Mouse (Mus musculus) B cell, adult 2 months (primary cell): ENCODE results near the gene Eef1g.

Experiments
- DNase-seq, 2 experiments: peaks; one replicate each; pipeline ENCODE4 v3.0.0; 2022

Eef1g gene

DNA sequence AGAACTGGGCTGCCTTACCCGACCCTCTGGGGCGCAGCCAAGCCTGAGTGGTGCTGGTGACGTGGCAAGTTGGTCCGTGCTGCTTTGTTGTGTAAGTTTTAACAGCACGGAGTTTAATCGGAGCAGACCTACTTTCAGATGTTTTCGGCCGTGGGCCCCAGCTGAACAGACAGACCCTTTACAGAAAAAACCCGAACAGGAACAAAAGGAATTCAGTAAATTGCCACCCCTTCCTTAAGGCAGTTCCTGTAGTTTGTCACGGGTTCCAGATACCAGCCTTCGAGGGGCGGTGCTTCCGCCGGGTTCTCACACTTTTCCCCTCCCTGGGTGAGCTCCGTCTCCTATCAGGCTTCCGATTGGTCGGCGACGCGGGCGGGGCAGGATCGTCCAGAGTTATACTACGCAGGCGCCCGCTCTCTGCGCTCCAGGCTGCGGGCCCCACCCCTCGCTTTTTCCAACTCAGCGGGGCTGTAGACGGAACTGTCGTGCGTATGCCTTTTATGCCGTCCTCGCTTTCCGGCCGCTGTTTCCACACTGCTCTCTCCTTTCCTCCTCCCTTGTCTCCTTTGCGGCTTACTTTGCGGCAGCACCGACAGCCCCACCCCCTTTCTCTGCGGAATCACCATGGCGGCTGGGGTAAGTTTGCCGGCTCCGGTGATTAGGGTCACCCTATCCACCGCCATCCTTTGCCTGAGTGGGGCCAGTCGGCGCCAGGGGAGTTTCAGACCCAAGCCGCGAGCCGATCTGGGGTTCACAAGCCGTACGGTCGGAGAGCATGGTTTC lies at the start of gene Eef1g:
TSS of gene Eef1g (plus strand) at position 452 of the 783 bp plus-strand sequence.
- peak; percentile 96 to 98 for DNase-seq

- DNase-seq, result no peak
Measured at GRCm38 (mm10) chr19:8919000-8919399, 47.8 kb upstream of the Eef1g start.

DNA sequence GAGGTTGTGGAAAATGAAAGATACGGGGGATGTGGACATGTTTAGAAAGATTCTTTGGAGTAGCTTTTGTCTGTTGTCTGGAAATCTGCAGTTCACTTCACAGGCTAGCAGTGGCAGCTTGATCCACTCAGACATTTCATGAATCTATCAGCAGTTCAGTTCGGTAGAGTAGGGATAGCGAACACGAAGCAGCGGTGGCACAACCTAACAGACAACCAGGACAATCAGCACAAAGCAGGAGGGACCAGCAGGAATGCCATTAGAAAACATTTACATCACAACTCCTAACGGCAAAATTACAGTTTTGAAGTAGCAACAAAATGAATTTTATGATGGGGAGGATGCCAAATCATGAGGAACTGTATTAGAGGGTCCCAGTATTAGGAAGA lies 47.2 kb upstream of the Eef1g start:
- no peak for DNase-seq

- peak; percentile 79 to 84 for DNase-seq
Measured at GRCm38 (mm10) chr19:8920073-8920736, 46.6 kb upstream of the Eef1g start, which contains the start of gene B3gat3. B3gat3 (plus strand) TSS chr19:8920374.

DNA sequence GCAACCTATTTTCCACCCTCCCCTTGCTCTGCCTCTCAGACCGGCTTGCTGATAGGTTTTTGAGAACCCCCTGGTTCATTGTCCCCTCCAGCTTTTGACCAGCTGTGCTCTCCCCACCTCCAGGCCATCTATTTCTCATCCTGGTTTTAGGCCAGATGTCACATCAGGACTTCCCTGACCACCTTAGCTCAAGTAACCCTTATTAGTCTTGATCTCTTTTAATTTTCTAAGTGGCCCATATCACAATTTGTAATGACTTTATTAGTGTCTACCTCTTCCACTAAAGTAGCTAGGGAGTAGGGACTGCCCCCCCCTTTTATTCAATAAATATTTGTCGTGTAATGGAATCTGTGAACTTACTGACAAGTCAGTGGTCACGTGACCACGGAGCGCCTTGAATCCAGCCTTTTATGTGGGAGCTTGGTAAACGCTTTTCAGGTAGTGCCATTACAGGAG lies 46.0 kb upstream of the Eef1g start:
- peak in 1 of 2 experiments; percentile 15 for DNase-seq

GRCm38 (mm10) chr19:8921741-8922140 lies 45.1 kb upstream of the Eef1g start:
- DNase-seq, result no peak

DNA sequence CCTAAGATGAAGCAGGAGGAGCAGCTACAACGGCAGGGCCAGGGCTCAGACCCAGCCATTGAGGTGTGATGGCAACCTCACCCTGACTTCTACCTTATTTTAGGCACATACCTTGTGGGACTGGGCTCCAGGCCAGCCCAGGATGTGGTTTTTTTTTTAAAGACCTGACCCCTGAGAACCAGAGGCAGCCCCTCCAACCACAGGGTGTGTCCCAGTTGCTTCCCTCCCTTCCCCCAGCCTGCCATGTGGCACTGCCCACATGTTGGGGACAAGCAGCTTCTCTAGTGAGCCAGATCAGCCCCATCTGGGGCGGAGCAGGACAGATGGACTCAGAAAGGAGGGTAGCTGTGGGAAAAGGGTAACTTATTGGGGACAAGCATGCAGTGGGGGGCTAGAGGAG lies 40.1 kb upstream of the Eef1g start:
- no peak for DNase-seq

GRCm38 (mm10) chr19:8927891-8928525 lies 38.8 kb upstream of the Eef1g start:
- DNase-seq, result no peak

- no peak for DNase-seq
Measured at GRCm38 (mm10) chr19:8928689-8929223, 38.1 kb upstream of the Eef1g start.

DNA sequence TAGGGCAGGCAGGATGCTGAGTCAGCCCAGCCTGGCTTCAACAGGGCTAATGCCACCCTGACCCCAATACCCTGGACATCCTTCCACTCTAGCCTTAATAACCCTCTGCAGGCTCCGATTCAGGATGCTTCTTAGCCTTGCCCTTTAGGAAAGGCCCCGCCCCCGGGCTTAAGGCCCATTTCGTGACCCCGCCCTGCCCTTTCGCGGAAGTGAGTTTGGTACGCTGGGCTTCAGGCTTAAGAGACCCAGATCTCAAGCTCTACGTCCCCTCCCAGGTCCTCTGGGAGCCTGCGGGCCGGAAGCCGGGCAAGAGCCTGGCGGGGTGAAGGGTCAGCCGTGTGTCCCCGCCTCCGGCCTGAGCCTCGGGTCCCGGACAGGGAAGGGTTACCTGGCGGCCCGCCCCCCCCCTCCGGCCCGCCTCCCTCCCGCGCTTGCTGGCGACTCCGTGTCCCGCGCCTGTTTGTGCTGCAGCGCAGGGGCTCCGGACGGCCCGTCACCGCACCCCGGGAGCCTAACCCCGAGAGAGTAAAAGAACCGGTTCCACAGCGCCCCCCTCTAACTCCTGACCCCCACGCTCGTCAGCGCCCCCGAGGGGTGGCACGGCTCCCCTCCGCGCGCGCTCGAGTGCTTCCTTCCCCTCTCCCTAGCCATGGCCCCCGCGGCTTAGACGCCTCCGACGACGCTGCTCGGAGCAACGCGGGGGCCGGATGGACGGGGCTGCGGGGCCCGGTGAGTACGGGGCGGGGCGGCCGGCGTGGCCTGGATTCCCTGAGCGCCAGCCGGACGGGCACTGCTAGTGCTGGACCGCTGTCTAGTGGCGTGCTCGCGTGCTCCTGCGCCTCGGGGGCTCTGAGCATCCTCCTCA lies 37.4 kb upstream of the Eef1g start, which contains the start of the genes Rom1 and Eml3:
TSS of gene Rom1 (minus strand) at position 133 of the 865 bp plus-strand sequence.
TSS of gene Eml3 (plus strand) at position 329 of the 865 bp plus-strand sequence.
- peak; percentile 86 for DNase-seq

DNA sequence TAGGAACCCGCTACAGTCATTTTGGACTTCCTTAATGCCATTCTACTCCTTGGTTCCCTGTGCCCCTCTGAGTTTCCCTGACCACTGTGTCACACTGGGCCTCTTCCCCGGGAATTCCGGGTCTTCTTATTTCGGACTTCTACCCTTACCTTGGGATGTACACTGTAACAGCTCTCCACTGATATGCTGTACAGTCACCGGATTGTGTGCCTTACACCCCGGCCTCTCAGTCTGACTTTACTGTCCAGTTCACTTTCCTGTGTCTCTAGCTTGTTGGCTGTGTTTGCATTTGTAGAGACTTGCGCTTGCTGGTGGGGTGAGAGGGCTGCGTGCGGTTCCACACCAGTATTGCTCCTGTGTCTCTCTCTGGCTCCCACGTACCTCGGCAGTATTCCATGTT lies 36.7 kb upstream of the Eef1g start:
- no peak for DNase-seq

- DNase-seq, result no peak
Measured at GRCm38 (mm10) chr19:8930771-8931170, 36.1 kb upstream of the Eef1g start.

DNA sequence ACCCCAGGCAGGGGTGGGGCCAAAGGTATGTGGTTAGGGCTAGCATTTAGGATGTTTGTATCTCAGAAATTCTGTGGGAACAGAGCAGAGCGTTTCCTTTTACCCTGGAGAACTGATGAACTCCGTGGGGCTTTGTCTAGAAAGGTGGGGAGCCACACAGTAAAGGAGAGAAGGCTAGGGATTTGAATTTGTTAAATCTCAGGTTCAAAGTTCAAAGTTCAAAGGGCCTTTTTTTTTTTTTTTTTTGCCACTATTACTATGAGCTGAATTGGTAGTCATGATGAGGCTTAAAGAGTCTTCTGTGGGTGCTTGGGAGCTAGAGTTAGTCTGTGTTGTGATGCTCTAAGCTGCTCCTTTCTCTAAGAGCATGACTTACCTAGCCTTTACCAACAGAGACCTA lies 30.1 kb upstream of the Eef1g start:
- DNase-seq, result no peak

DNA sequence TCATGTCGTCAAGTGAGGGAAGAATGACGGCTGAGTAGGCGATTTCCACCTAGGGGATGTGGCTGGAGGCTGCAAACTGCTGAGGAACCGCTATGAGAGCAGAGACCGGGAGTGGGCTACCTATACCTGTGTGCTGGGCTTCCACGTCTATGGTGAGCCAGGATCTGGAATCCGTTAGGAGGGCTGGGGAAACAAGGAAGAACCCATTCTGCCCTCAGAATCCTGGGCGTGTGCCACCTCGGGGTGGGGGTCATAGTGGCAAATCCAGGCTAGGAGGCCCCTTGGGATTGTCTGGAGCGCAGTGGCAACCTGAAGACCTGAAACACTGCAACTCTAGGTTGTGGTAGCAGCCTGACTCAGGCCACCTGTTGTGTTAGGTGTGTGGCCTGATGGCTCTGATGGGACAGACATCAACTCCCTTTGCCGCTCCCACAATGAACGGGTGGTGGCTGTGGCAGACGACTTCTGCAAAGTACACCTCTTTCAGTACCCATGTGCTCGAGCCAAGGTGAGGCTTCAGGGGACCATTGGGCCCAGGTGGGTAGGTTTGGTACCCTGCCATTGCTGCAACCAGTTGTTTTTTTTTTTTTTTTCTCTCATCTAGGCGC lies 26.2 kb upstream of the Eef1g start:
- no peak for DNase-seq

GRCm38 (mm10) chr19:8941136-8941514 lies 25.7 kb upstream of the Eef1g start:
- no peak for DNase-seq

- DNase-seq, result peak; percentile 96 to 97
Measured at GRCm38 (mm10) chr19:8941515-8942217, 25.2 kb upstream of the Eef1g start, which contains the start of gene Mta2. Mta2 (plus strand) TSS chr19:8941875.

DNA sequence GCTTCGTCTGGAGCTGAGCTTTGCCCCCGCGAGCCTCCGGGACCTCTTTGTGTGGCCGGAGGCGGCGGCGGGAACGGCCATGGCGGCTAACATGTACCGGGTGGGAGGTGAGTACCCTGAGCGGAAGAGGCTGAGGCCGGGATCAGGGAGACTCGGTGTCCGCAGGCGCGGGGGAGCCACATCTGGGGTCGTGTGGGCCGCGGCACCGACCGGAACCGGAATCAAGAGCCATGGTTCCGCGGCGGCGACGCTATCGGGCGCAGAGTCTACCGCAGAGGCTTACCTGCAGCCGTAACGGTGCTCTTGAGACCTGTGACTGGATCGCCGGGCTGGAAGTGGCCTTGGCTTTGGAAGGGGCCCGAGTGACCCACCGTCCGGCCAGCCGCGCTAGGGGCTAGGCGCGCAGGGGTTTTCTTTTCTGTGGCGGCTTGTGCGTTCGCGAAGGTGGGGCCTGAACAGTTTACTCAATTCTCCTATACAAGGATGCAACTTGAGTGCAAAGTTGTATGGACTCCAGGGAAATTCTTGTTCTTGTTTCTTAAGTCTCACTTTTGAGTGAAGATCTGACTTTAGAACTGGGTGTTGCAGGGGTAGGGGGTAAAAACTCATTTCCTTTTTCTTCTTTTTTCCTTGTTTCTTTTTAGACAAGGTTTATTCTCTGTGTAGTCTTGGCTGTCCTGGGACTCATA lies 24.4 kb upstream of the Eef1g start:
- DNase-seq, result no peak

DNA sequence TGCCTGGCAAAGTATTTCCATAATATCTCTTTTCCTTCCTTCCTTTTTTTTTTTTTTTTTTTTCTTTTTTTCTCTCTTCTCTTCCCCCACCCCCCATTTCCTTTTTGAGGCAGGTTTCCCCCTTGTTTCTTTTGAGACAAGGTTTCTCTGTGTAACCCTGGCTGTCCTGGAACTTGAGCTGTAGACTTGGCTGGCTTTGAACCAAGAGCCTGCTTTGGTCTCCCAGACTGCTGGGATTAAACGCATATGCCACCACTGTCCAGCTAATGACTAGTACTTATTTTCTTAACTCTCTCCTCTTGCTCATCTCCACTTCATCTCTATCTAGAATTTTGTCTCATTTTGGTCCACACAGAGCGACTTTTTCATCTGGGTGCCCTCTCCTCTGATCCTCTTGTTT lies 23.8 kb upstream of the Eef1g start:
- no peak for DNase-seq

DNA sequence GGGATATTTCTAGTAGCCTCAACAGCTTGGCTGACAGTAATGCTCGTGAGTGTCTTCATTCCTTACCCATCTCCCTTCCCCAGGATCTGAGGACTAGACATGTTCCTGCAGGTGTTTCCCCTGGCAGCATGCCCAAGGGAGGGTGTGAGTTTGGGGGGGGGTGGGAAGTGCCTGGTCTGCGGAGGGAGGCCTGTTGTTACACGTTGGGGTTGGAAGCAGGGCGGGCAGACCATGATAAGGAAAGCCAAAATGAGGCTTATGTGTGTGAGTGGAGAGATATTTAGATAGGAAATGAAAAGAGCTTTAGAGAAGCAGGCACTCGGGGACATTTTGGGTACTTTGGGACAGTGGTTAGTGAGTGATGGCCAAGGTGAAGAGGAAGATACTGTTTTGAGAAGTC lies 22.8 kb upstream of the Eef1g start:
- no peak for DNase-seq

DNA sequence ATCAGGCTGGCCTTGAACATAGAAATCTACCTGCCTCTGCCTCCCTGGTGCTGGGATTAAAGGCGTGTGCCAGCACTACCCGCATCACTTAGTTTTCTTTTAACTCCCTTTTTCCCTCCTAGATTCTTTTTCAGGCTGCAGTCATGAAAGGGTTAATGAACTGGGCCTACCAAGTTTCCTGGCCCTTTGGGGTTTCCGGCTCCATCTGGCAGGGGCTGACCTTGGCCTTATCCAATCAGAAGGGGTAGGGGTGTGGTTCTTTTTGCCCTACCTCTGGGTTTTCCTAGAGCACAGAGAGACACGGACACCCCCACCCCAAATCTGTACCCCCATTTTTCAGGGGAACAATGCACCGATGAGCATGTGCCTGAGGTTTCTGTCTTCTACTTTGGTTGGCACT lies 22.1 kb upstream of the Eef1g start:
- DNase-seq, result peak; percentile 62 to 64

- no peak for DNase-seq
Measured at GRCm38 (mm10) chr19:8945251-8945650, 21.6 kb upstream of the Eef1g start.
